Mouse (Mus musculus) cerebellum, adult 2 months (tissue): ENCODE data around the gene Cyp21a1. TPM values are rescaled to one million over a fixed set of nuclear protein-coding genes. Genes with fewer than 3 reads are reported as not detected.
"Not testable (repeated sequence)": the region's sequence is repeated elsewhere in the genome, so short reads cannot be mapped to it uniquely, and the experiment has no call there.

Source experiments
- DNase-seq, 2 experiments: peaks; one replicate each; pipeline ENCODE4 v3.0.0; 2021
- H3K27ac ChIP-seq: fragments of 200-500 bp; 2 replicates; pipeline ENCODE4 v1.5.1; 2012; ENCODE audit warnings: low read length, control low read depth, inconsistent platforms; ENCODE audit not compliant: insufficient read depth
- H3K27me3 ChIP-seq: fragments of 200-500 bp; 2 replicates; pipeline ENCODE4 v1.6.1; 2012; ENCODE audit warnings: inconsistent platforms, mild to moderate bottlenecking, low read length, moderate library complexity; ENCODE audit not compliant: control insufficient read depth, insufficient read depth
- H3K4me1 ChIP-seq: fragments of 200-500 bp; 2 replicates; pipeline ENCODE4 v1.6.1; 2011; ENCODE audit warnings: low read length; ENCODE audit not compliant: control insufficient read depth, insufficient read depth
- H3K4me3 ChIP-seq: fragments of 200-500 bp; replicated peaks from 2 replicates; pipeline ENCODE3; 2011; ENCODE audit warnings: mild to moderate bottlenecking, low read depth, low read length, control low read depth; ENCODE audit not compliant: insufficient read depth
- CTCF ChIP-seq: fragments of 200-500 bp; IDR thresholded peaks from 2 replicates; pipeline ENCODE4 v1.5.1; 2011; ENCODE audit warnings: low read depth, mild to moderate bottlenecking, control low read depth, low read length, moderate library complexity, borderline replicate concordance; ENCODE audit not compliant: insufficient read depth
- POLR2A ChIP-seq: fragments of 200-500 bp; IDR thresholded peaks from 2 replicates; pipeline ENCODE4 v1.6.1; 2011; ENCODE audit warnings: low read length, control low read depth, borderline replicate concordance; ENCODE audit not compliant: insufficient read depth
- WGBS: fragments of 180-500 bp; shearing (Covaris S2); methylation state at CpG from one replicate; pipeline ENCODE4 v1.1.7; 2018; 5-methylcytosine and 5-hydroxymethylcytosine counted together
- polyA plus RNA-seq: library from polyadenylated mRNA; depleted of rRNA; stranded (reverse); fragments of >200 nt; gene quantifications from 2 replicates; pipeline ENCODE4 v1.2.3, GENCODE M21; 2012

Cyp21a1 gene
- polyA plus RNA-seq, 1 experiment: not detected

DNA sequence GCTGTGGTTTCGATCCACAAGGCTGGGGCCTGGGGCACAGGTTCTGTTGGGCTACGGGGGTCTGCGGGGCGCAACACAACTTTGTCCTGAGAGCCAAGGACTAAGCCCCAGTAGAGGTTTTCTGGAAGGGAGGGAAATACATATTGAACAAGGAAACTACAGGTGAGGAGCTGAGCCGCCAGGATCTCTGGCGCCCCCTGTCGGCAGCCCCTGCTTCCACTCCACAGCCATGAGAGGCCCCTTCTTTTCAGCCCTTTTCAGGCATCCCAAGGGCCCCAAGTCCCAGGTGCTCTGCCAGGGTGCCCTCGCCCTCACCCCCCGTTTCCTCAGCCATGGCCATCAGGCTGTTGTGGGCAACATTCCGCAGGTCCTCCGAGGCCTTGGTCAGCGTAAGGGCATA lies 9.4 kb upstream of the Cyp21a1 start:
- not testable (repeated sequence) for H3K27ac ChIP-seq, H3K27me3 ChIP-seq, H3K4me1 ChIP-seq, H3K4me3 ChIP-seq
- peak in 1 of 2 experiments; percentile 48 for DNase-seq
- 67% methylated on average over 12 of the region's 12 CpGs for WGBS
- TF ChIP-seq CTCF: peak; percentile 66

DNA sequence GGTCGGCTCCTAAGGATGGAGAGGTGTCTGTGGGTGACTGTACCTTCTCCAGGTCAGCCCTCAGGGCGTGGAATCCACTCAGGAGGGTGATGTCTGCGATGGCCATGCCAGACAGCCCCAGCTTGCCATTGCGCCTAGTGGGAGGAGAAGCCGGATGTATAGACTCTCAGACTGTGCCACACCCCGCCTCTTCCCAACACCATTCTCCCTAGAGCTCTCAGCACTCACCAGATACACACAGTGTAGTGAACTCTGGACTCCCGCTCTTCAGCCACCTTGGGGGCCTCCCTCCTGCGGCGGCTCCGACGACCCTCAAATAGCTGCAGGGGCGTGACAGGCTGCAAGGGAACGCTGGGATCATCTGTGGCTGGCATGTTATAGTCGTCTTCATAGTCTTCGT lies 6.9 kb upstream of the Cyp21a1 start:
- 76% methylated on average over 15 of the region's 15 CpGs for WGBS
- Histone ChIP-seq H3K4me1 (no peaks in the 10 kb centered on the region), H3K27ac (no peak overlapping the region), H3K4me3 (no peak overlapping the region), H3K27me3 (no peaks in the 10 kb centered on the region)
- DNase-seq: no peak
- TF ChIP-seq POLR2A (no peak), CTCF (no peak)

DNA sequence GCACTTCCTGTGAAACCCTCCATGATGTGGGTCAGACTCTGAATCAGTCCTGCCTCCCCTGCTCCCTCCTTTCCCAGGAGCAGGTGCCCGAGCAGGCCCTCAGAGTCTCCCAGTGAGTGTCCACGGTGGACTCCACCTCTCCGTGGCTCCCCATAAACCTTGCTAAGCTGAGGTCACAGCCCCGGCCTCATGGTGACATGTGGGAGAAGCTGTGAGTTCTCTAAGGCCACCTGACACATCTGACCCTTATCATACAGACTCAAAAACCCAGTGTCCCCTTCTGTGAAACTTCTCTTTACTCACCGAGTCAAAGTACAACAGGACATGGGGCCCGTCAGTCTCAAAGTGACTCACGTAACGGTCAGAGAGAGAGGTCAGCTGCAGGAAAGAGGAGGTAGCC lies 6.5 kb upstream of the Cyp21a1 start:
- H3K4me1 ChIP-seq, H3K27ac ChIP-seq, H3K27me3 ChIP-seq, H3K4me3 ChIP-seq, DNase-seq: not testable (repeated sequence)
- WGBS: 84% methylated on average over 8 of the region's 8 CpGs

DNA sequence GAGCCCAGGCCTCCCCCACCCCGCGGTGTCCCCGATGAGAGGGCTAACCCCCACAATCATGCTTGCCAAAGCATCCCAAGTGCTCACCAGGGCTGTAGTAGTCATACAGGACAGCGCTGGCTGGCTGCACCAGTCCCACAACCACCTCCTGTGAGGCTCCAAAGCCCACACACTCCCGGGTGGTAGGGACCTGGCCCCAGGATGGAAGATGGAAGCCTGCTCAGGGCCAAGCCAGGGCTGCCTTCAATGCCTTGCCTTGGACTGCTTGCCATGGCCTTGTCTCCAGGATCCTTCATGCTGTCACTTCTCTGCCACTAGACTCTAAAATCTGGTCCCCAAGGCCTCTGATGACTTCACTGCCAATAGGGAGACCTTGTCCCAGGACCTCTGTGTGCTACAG lies 6.0 kb upstream of the Cyp21a1 start:
- not testable (repeated sequence) for H3K27me3 ChIP-seq, DNase-seq, H3K4me1 ChIP-seq, H3K4me3 ChIP-seq, H3K27ac ChIP-seq
- 86% methylated on average over 5 of the region's 5 CpGs for WGBS

DNA sequence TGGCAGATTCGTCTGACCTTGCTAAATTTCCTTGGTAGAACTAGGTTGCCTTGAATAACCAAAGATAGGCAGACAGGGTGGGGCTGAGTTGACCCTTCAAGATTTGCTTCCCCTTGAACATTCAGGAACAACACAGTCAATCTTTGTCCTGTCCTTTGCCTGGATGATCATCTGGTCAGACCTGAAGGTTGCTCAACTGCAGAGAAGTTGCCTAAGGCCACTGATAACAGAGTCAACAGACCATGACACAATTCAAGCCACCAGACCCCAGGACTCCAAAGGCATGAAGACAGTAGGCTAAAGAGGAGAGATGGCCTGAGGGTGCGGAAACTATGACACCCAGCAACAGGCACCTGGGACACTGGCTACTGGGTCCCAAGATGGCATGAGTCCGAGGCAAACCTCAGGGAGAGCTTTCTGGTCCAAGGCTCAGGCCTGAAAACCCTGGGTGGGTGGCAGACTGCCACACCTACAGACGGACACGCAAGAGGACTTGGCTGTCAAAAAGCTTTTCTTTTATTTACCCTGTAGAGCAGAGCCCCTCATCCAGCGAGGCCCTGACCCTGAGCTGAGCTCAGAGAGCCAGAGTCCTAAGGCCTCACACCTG lies 4.3 kb upstream of the Cyp21a1 start:
- DNase-seq: no peak
- H3K4me1 ChIP-seq: no peaks in the 10 kb centered on the region
- WGBS: 37% methylated on average over 6 of the region's 6 CpGs
- H3K4me3 ChIP-seq: no peak overlapping the region
- no peaks in the 10 kb centered on the region for H3K27me3 ChIP-seq
- TF ChIP-seq POLR2A (no peak), CTCF (no peak)
- no peak overlapping the region for H3K27ac ChIP-seq

DNA sequence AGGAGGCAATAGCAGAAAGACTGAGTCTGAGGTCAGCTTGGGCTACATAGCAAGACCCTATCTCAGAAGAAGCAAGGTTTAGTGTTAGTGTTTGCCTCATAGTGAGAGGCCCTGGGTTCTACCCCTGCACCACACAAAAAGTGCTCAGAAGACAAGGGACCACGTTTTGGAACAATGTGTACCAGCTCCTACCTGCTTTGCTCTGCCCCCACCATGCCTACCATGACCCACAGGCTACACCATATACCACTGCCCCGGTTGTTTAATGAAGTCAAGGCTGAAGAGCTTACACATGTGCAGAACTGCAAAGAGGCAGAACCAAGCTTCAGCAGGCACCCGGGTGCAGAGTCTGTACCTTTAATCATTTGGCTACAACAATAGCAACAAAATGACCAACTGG lies 2.8 kb upstream of the Cyp21a1 start:
- no peak for TF ChIP-seq POLR2A
- TF ChIP-seq CTCF: no peak
- Histone ChIP-seq H3K4me3 (no peak overlapping the region), H3K27ac (no peak overlapping the region), H3K4me1 (no peaks in the 10 kb centered on the region), H3K27me3 (no peaks in the 10 kb centered on the region)
- DNase-seq: no peak
- 64% methylated on average over 3 of the region's 3 CpGs for WGBS

DNA sequence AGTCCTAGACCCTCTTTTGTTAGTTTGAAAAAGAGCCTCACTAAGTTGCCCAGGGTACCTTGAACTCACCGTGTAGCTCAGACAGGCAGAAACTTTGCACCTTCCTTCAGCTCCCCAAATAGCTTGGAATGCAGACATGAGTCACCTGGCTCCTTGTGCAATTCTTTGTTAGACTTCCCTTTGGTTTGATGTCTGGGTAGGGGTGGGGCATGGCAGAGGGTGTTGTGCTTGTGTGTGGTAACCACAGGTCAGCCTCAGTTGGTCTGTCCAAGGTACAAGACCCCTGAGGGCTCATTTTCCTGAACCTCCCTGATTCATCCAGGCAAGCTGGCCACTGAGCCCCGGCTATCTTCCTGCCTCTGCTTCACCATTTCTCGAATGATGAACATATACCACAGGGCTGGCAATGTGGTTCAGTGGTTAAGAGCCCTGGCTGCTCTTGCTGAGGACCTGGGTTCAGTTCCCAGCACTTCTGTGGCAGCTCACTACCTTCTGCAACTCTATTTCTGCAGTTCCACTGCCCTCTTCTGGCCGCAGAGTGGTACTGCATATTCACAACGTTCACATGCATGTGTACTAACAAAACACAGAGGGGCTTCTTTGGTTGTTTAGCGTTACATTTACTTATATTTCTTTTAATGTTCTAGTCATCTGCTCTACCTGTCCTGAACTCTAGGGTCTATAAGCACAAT lies 656 bp upstream of the Cyp21a1 start:
- no peak overlapping the region for H3K4me3 ChIP-seq

DNA sequence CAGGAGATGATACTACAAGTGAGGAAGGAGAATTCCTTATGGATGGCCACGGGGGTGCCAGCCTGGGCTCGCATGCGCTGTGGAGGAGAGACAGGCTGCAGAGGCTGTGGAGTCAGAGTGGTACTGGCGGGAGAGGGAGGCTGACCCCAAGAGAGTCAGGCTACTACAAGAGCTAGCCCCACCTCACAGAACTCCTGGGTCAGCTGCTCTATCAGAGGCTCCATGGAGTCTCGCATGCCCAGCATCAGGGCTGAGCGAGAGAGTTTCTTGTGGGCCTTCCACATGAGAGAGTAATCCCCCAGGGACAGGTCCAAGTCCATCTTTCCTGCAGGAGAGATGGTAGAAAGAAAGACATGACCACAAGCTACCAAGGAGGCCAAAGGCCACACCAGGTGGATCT lies 994 bp downstream of the Cyp21a1 start:
- not testable (repeated sequence) for H3K4me1 ChIP-seq
- 90% methylated on average over 6 of the region's 6 CpGs for WGBS

More for the DNA sequence above, 656 bp upstream of the Cyp21a1 start:
- no peak overlapping the region for H3K27ac ChIP-seq
- 76% methylated on average over 6 of the region's 6 CpGs for WGBS
- H3K4me1 ChIP-seq: no peaks in the 10 kb centered on the region
- H3K27me3 ChIP-seq: no peaks in the 10 kb centered on the region
- DNase-seq: no peak
- TF ChIP-seq CTCF (0 out of 2 replicates have a peak, but pooled peaks have one; percentile 16), POLR2A (no peak)

DNA sequence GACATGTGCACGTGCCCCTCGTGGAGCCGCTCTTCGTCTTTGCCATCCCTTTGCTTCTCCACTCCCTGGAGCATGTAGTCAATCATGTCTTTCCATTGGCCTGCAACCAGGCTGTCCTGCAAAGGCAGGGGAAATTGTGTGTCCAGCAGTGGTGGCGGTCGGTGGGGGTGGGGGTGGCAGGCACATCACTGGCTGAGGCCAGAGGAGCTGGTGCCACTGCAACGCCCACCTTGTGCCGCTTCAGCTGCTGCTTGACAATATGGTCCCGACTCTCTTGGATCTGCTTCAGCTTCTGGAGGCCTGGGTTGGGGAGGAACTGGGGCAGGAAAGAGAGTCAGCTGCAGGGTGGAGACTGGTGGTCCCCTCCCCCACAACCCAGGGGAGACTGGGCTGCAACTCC lies 1.6 kb downstream of the Cyp21a1 start:
- not testable (repeated sequence) for H3K27ac ChIP-seq, H3K4me1 ChIP-seq, H3K4me3 ChIP-seq, H3K27me3 ChIP-seq, DNase-seq
- 73% methylated on average over 9 of the region's 9 CpGs for WGBS

More for the DNA sequence above, 994 bp downstream of the Cyp21a1 start:
- H3K27ac ChIP-seq, H3K4me3 ChIP-seq, DNase-seq, H3K27me3 ChIP-seq: not testable (repeated sequence)

DNA sequence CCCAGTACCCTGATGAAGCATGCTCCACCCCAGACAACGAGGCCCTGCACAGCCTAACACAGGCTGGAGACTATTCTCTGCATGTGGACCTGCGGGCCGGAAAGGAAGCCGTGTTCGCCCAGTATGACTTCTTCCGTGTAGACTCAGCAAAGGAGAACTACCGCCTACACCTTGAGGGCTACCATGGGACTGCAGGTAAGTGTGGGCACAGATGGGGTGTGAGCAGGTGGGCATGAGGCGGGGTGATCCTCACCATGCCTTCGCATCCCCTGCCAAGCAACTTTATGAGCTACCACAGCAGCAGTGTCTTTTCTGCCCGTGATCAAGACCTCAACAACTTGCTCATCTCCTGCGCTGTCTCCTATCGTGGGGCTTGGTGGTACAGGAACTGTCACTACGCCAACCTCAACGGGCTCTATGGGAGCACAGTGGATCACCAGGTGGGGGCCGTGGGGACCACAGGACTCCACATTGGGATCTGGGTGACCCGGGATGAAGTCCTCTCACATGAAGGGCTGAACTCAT lies 3.5 kb downstream of the Cyp21a1 start:
- 93% methylated on average over 16 of the region's 16 CpGs for WGBS
- not testable (repeated sequence) for H3K27me3 ChIP-seq, H3K4me3 ChIP-seq, H3K4me1 ChIP-seq, H3K27ac ChIP-seq, DNase-seq
